In genomic region chr9:113346531-113346930, GRCm38 (mm10) we compare ENCODE assay signal across 14 mouse cellular contexts.
A peak's percentile ranks its signal among the peaks of the same experiment; 100 is the strongest.
DNase-seq lines count a peak whose midpoint lies in the region; ATAC-seq and TF ChIP-seq lines count a peak whose summit lies in the region.
"Had no signal": no experiment of that assay in that cellular context is flagged by ENCODE, and none has a peak within 500 bp of the region (broad histone marks: within the 10 kb centered on the region; RNA-seq: fewer than 3 reads in every experiment).

No protein-coding gene starts in this region.

- no peak overlapping the region for H3K27ac ChIP-seq in liver, postnatal 0 days (ENCODE audit: low read depth)
- H3K27ac ChIP-seq: embryonic facial prominence, embryonic 10.5 days; forebrain, embryonic 12.5 days; liver, embryonic 12.5 days had no signal

- no peaks in the 10 kb centered on the region for H3K4me1 ChIP-seq in liver, postnatal 0 days (ENCODE audit: insufficient read depth)
- H3K4me1 ChIP-seq: forebrain, embryonic 12.5 days; liver, embryonic 12.5 days had no signal

- no peaks in the 10 kb centered on the region for H3K9me3 ChIP-seq in liver, postnatal 0 days (ENCODE audit: low read length)
- H3K9me3 ChIP-seq: embryonic facial prominence, embryonic 10.5 days; forebrain, embryonic 12.5 days; liver, embryonic 12.5 days had no signal

- H3K27me3 ChIP-seq in liver, postnatal 0 days (ENCODE audit: insufficient read depth, low read length): no peaks in the 10 kb centered on the region
- H3K27me3 ChIP-seq: forebrain, embryonic 12.5 days; liver, embryonic 12.5 days had no signal

- ATAC-seq in liver, postnatal 0 days: no peak
- ATAC-seq: inflammation-experienced regulatory T-cells, adult 6 months; liver, embryonic 12.5 days had no signal

- TF ChIP-seq EP300 in liver, postnatal 0 days (IDR thresholded peaks at IDR 0.05; ENCODE audit: low read depth): no peak

- no peaks in the 10 kb centered on the region for H3K36me3 ChIP-seq in liver, postnatal 0 days (replicated peaks; ENCODE audit: insufficient read depth, low read length)
- H3K36me3 ChIP-seq: embryonic facial prominence, embryonic 10.5 days; forebrain, embryonic 12.5 days; liver, embryonic 12.5 days had no signal

- H3K9ac ChIP-seq in liver, postnatal 0 days (replicated peaks): no peak overlapping the region
- H3K9ac ChIP-seq: forebrain, embryonic 12.5 days; liver, embryonic 12.5 days had no signal

- no peak for TF ChIP-seq CTCF in liver, postnatal 0 days (IDR thresholded peaks at IDR 0.05; ENCODE audit: low read depth)

- WGBS in liver, postnatal 0 days (ENCODE audit: insufficient replicate concordance): 86% methylated on average over 13 of the region's 13 CpGs

- DNase-seq in cerebellum, adult 18-20 months: peak; percentile 4 to 5
- no peak for DNase-seq in cerebellum, postnatal 4 days (ENCODE audit: low spot score in 2 of 2)
- DNase-seq in left cerebral cortex, adult 18-20 months (ENCODE audit: low spot score in 2 of 2): peak; percentile 47 to 63
- no peak for DNase-seq in left cerebral cortex, adult 11 months (ENCODE audit: low spot score)
- peak; percentile 61 to 62 for DNase-seq in frontal cortex, postnatal 36 days (ENCODE audit: low spot score in 2 of 2)
- peak; percentile 55 to 56 for DNase-seq in right cerebral cortex, adult 2 months (ENCODE audit: low spot score in 2 of 2)
- DNase-seq in liver, postnatal 0 days: no peak
- DNase-seq in thymus, postnatal 36 days: no peak
- DNase-seq: lung, postnatal 4 days; thymus, adult 2 months had no signal

- H3K4me3 ChIP-seq in liver, postnatal 0 days (ENCODE audit: low read depth, low read length): no peak overlapping the region
- H3K4me3 ChIP-seq: embryonic facial prominence, embryonic 10.5 days; forebrain, embryonic 12.5 days; liver, embryonic 12.5 days had no signal

- no peak overlapping the region for H3K4me2 ChIP-seq in liver, postnatal 0 days (ENCODE audit: low read depth, low read length)
- H3K4me2 ChIP-seq: forebrain, embryonic 12.5 days; liver, embryonic 12.5 days had no signal

Comparison
In these comparisons a context has a peak if more than half of its experiments do, and no peak if none do; other contexts are left out.
1. DNase-seq: peak in cerebellum, adult 18-20 months (2 of 2), left cerebral cortex, adult 18-20 months (2 of 2), frontal cortex, postnatal 36 days (2 of 2) and right cerebral cortex, adult 2 months (2 of 2); none in cerebellum, postnatal 4 days (0 of 2), left cerebral cortex, adult 11 months (single experiment), liver, postnatal 0 days (single experiment) and thymus, postnatal 36 days (0 of 2).